Mouse (Mus musculus): ENCODE measurements around the gene Ccl25. TPM values are rescaled to one million over a fixed set of nuclear protein-coding genes. Genes with fewer than 3 reads are reported as not detected.

Ccl25 gene
- 9.6 and 9.9 TPM in 2 replicates for polyA plus RNA-seq (2014; fragmentation: Nextera tagmentation; extraction: Ambion mirVana)

GRCm38 (mm10) chr8:4324983-4325750 lies at the start of gene Ccl25, which contains the start of gene Elavl1:
Ccl25 (plus strand) TSS chr8:4325210.
Elavl1 (minus strand) TSS chr8:4325413.
- peak within 1 kb of the TSS; percentile 87 for H3K4me2 ChIP-seq (ENCODE audit: low read length)
- WGBS: under 1% methylated on average over 78 of the region's 78 CpGs
- peaks cover 6 to 51% of the 10 kb centered on the region in 2 experiments for H3K4me1 ChIP-seq (ENCODE audit: control insufficient read depth in 2 of 2, insufficient read depth in 2 of 2, low read length in 2 of 2)
- peak; percentile 98 for ATAC-seq (ENCODE audit: insufficient number of reproducible peaks, insufficient read depth, low FRiP score, low read depth)
- H3K4me3 ChIP-seq (ENCODE audit: control insufficient read depth in 1 of 2, insufficient read depth in 1 of 2, low read depth in 1 of 2, low read length in 2 of 2): peak within 1 kb of the TSS; percentile 96 to 99
- H3K27me3 ChIP-seq (ENCODE audit: control insufficient read depth, insufficient read depth, low read length): no peaks in the 10 kb centered on the region
- H3K27ac ChIP-seq (replicated peaks in 1 of 2; ENCODE audit: control insufficient read depth in 1 of 2, insufficient read depth in 1 of 2, low read depth in 2 of 2, low read length in 2 of 2): peak within 1 kb of the TSS; percentile 75 to 90
- H3K9me3 ChIP-seq (ENCODE audit: control insufficient read depth, low read length): no peaks in the 10 kb centered on the region
- H3K9ac ChIP-seq (ENCODE audit: low read length): peak within 1 kb of the TSS; percentile 95
- peaks cover 56% of the 10 kb centered on the region for H3K36me3 ChIP-seq (ENCODE audit: control insufficient read depth, insufficient read depth, low read length)

DNA sequence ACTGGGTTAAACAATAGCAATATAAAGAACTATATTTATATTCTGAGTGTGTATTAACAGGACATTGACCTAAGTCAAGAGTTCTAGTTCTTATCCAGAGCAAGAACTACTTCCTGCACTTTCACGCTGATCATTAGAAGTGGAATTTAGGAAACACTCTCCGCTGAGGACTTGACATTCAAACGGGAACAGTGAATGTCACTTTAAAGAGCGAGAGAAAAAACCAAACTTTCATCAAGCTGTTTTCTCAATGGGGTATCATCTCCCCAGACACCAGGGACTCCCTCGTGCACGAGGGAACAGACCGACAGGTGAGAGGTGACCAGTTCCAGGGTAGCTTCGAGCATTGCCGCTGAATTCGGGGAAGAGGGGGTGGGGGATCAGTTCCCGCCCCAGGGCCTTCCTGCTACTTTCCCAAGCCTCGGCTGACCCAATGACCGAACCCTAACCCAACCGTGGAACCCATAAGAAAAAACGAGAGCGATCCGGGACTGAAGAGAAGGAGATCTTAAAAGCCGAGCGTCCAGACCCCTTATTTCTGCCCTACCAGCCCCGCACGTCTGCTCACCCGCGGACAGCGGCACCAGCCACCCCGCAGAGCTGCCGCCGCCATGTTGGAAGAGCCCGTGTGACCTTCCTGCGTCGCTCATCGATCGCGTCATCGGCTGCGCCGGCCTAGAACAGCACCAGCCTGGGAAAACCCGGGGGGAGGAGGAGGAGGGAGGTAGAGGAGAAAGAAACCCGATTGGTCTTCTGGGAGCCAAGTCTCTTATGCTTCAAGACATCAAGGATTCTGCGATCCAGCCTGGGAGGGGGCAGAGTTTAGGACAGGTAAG lies 49.5 kb upstream of the Ccl25 start, which contains the start of gene Timm44:
TSS of gene Timm44 (minus strand) at position 639 of the 836 bp plus-strand sequence.
- Histone ChIP-seq H3K27ac (replicated peaks in 1 of 2; ENCODE audit: control insufficient read depth in 1 of 2, insufficient read depth in 1 of 2, low read depth in 2 of 2, low read length in 2 of 2) (peak within 1 kb of the TSS; percentile 48 to 54), H3K9ac (ENCODE audit: low read length) (peak within 1 kb of the TSS; percentile 80), H3K4me1 (ENCODE audit: control insufficient read depth in 2 of 2, insufficient read depth in 2 of 2, low read length in 2 of 2) (peaks cover 3 to 10% of the 10 kb centered on the region in 2 experiments; a peak in 3 of 4 replicates), H3K27me3 (ENCODE audit: control insufficient read depth, insufficient read depth, low read length) (no peaks in the 10 kb centered on the region), H3K36me3 (ENCODE audit: control insufficient read depth, insufficient read depth, low read length) (peaks cover 35% of the 10 kb centered on the region), H3K4me2 (ENCODE audit: low read length) (peak within 1 kb of the TSS; percentile 87), H3K4me3 (ENCODE audit: control insufficient read depth in 1 of 2, insufficient read depth in 1 of 2, low read depth in 1 of 2, low read length in 2 of 2) (peak within 1 kb of the TSS; percentile 70 to 85), H3K9me3 (ENCODE audit: control insufficient read depth, low read length) (no peaks in the 10 kb centered on the region)
- ATAC-seq (ENCODE audit: insufficient number of reproducible peaks, insufficient read depth, low FRiP score, low read depth): peak; percentile 93
- WGBS: under 1% methylated on average over 39 of the region's 39 CpGs

DNA sequence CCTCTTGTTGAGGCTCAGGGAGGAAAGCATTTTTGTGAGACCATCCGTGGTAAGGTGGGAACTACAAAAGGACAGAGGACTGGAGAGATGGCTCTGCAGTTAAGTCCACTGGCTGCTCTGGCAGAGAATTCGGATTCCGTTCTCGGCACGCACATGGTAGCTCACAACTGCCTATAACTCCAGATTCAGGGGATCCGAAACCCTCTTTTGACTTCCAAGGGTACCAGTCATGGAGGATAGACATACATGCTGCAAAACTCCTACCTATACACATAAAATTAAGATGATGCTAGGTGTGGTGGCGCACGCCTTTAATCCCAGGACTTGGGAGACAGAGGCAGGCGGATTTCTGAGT lies 48.9 kb upstream of the Ccl25 start:
- Histone ChIP-seq H3K27me3 (ENCODE audit: control insufficient read depth, insufficient read depth, low read length) (no peaks in the 10 kb centered on the region), H3K4me2 (ENCODE audit: low read length) (peak overlapping the region; percentile 87), H3K4me1 (ENCODE audit: control insufficient read depth in 2 of 2, insufficient read depth in 2 of 2, low read length in 2 of 2) (peaks cover 3 to 10% of the 10 kb centered on the region in 2 experiments; a peak in 3 of 4 replicates), H3K9ac (ENCODE audit: low read length) (peak overlapping the region; percentile 80), H3K27ac (replicated peaks in 1 of 2; ENCODE audit: control insufficient read depth in 1 of 2, insufficient read depth in 1 of 2, low read depth in 2 of 2, low read length in 2 of 2) (peak overlapping the region; percentile 48 to 54), H3K9me3 (ENCODE audit: control insufficient read depth, low read length) (no peaks in the 10 kb centered on the region), H3K4me3 (ENCODE audit: control insufficient read depth in 1 of 2, insufficient read depth in 1 of 2, low read depth in 1 of 2, low read length in 2 of 2) (peak overlapping the region; percentile 70 to 85), H3K36me3 (ENCODE audit: control insufficient read depth, insufficient read depth, low read length) (peaks cover 29% of the 10 kb centered on the region)
- no peak for ATAC-seq (ENCODE audit: insufficient number of reproducible peaks, insufficient read depth, low FRiP score, low read depth)
- 30% methylated on average over 9 of the region's 9 CpGs for WGBS

DNA sequence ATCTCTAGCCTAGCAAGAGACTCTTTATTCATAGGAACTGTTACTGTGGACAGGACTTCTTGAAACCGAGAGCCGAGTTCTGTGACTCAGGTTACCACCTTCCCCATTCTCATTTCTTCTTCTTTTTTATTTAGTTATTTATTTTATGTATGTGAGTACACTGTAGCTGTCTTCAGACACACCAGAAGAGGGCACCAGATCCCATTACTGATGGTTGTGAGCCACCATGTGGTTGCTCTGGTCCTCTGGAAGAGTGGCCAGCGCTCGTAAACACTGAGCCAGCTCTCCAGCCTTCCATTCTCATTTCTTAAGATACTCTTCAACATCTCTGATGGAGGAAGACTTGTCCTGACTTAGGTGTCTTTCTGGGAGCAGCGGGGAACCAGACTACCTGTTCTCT lies 32.3 kb upstream of the Ccl25 start:
- peaks cover 98% of the 10 kb centered on the region for H3K36me3 ChIP-seq (ENCODE audit: control insufficient read depth, insufficient read depth, low read length)
- 89% methylated on average over 5 of the region's 5 CpGs for WGBS

GRCm38 (mm10) chr8:4297822-4298221 lies 27.2 kb upstream of the Ccl25 start:
- Histone ChIP-seq H3K27ac (replicated peaks in 1 of 2; ENCODE audit: control insufficient read depth in 1 of 2, insufficient read depth in 1 of 2, low read depth in 2 of 2, low read length in 2 of 2) (no peak overlapping the region), H3K4me2 (ENCODE audit: low read length) (no peak overlapping the region), H3K36me3 (ENCODE audit: control insufficient read depth, insufficient read depth, low read length) (peaks cover 99% of the 10 kb centered on the region), H3K4me1 (ENCODE audit: control insufficient read depth in 2 of 2, insufficient read depth in 2 of 2, low read length in 2 of 2) (no peaks in the 10 kb centered on the region), H3K27me3 (ENCODE audit: control insufficient read depth, insufficient read depth, low read length) (no peaks in the 10 kb centered on the region), H3K9me3 (ENCODE audit: control insufficient read depth, low read length) (no peaks in the 10 kb centered on the region), H3K4me3 (ENCODE audit: control insufficient read depth in 1 of 2, insufficient read depth in 1 of 2, low read depth in 1 of 2, low read length in 2 of 2) (no peak overlapping the region), H3K9ac (ENCODE audit: low read length) (no peak overlapping the region)
- WGBS: 74% methylated on average over 4 of the region's 4 CpGs
- ATAC-seq (ENCODE audit: insufficient number of reproducible peaks, insufficient read depth, low FRiP score, low read depth): no peak

More for the DNA sequence above, 32.3 kb upstream of the Ccl25 start:
- Histone ChIP-seq H3K9me3 (ENCODE audit: control insufficient read depth, low read length) (no peaks in the 10 kb centered on the region), H3K27ac (replicated peaks in 1 of 2; ENCODE audit: control insufficient read depth in 1 of 2, insufficient read depth in 1 of 2, low read depth in 2 of 2, low read length in 2 of 2) (no peak overlapping the region), H3K4me3 (ENCODE audit: control insufficient read depth in 1 of 2, insufficient read depth in 1 of 2, low read depth in 1 of 2, low read length in 2 of 2) (no peak overlapping the region), H3K4me2 (ENCODE audit: low read length) (no peak overlapping the region), H3K9ac (ENCODE audit: low read length) (no peak overlapping the region), H3K27me3 (ENCODE audit: control insufficient read depth, insufficient read depth, low read length) (no peaks in the 10 kb centered on the region), H3K4me1 (ENCODE audit: control insufficient read depth in 2 of 2, insufficient read depth in 2 of 2, low read length in 2 of 2) (no peaks in the 10 kb centered on the region)
- ATAC-seq (ENCODE audit: insufficient number of reproducible peaks, insufficient read depth, low FRiP score, low read depth): no peak

DNA sequence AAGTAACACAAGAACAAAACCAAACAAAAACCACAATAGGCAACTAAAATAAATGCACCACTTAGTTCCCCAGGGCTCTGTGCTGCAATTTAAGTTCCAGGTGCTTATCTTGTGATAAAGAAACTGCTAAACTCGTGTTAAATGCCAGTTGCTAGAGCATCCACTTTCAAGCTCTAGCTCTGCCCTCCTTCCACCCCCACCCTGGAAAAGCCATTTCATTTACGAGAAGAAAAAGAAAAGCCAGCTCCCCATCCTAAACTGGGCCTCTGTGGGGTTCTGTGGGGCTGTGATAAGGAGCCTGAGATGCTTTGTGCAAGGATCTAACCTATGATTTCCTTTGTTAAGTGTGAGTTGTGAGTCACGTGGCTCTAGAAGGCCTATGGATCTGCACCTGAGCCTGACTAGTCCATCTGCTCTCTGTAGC lies 20.9 kb upstream of the Ccl25 start:
- H3K4me3 ChIP-seq (ENCODE audit: control insufficient read depth in 1 of 2, insufficient read depth in 1 of 2, low read depth in 1 of 2, low read length in 2 of 2): no peak overlapping the region
- ATAC-seq (ENCODE audit: insufficient number of reproducible peaks, insufficient read depth, low FRiP score, low read depth): no peak
- peaks cover 98% of the 10 kb centered on the region for H3K36me3 ChIP-seq (ENCODE audit: control insufficient read depth, insufficient read depth, low read length)
- 46% methylated on average over 3 of the region's 3 CpGs for WGBS
- H3K9me3 ChIP-seq (ENCODE audit: control insufficient read depth, low read length): no peaks in the 10 kb centered on the region
- H3K27me3 ChIP-seq (ENCODE audit: control insufficient read depth, insufficient read depth, low read length): no peaks in the 10 kb centered on the region
- H3K27ac ChIP-seq (replicated peaks in 1 of 2; ENCODE audit: control insufficient read depth in 1 of 2, insufficient read depth in 1 of 2, low read depth in 2 of 2, low read length in 2 of 2): no peak overlapping the region
- no peaks in the 10 kb centered on the region; a peak in 1 of 4 replicates for H3K4me1 ChIP-seq (ENCODE audit: control insufficient read depth in 2 of 2, insufficient read depth in 2 of 2, low read length in 2 of 2)
- 0 out of 2 replicates have a peak overlapping the region, but pooled peaks have one; percentile 11 for H3K9ac ChIP-seq (ENCODE audit: low read length)
- H3K4me2 ChIP-seq (ENCODE audit: low read length): no peak overlapping the region

GRCm38 (mm10) chr8:4305838-4306237 lies 19.2 kb upstream of the Ccl25 start:
- no peaks in the 10 kb centered on the region for H3K9me3 ChIP-seq (ENCODE audit: control insufficient read depth, low read length)
- H3K9ac ChIP-seq (ENCODE audit: low read length): no peak overlapping the region
- no peaks in the 10 kb centered on the region; a peak in 1 of 4 replicates for H3K4me1 ChIP-seq (ENCODE audit: control insufficient read depth in 2 of 2, insufficient read depth in 2 of 2, low read length in 2 of 2)
- no peak for ATAC-seq (ENCODE audit: insufficient number of reproducible peaks, insufficient read depth, low FRiP score, low read depth)
- H3K27ac ChIP-seq (replicated peaks in 1 of 2; ENCODE audit: control insufficient read depth in 1 of 2, insufficient read depth in 1 of 2, low read depth in 2 of 2, low read length in 2 of 2): no peak overlapping the region
- H3K4me3 ChIP-seq (ENCODE audit: control insufficient read depth in 1 of 2, insufficient read depth in 1 of 2, low read depth in 1 of 2, low read length in 2 of 2): no peak overlapping the region
- no peak overlapping the region for H3K4me2 ChIP-seq (ENCODE audit: low read length)
- WGBS: 85% methylated on average over 2 of the region's 2 CpGs
- H3K27me3 ChIP-seq (ENCODE audit: control insufficient read depth, insufficient read depth, low read length): no peaks in the 10 kb centered on the region
- peaks cover 98% of the 10 kb centered on the region for H3K36me3 ChIP-seq (ENCODE audit: control insufficient read depth, insufficient read depth, low read length)
